Mouse (Mus musculus): Measurements from ENCODE around the gene Tshr. TPM values are rescaled to one million over a fixed set of nuclear protein-coding genes. Genes with fewer than 3 reads are reported as not detected.

Tshr gene
- polyA plus RNA-seq, 1 experiment from 2014 or later, result 0.50 TPM

- no peak overlapping the region for H3K4me3 ChIP-seq (replicated peaks; ENCODE audit: low read length)
- no peaks in the 10 kb centered on the region for H3K4me1 ChIP-seq (ENCODE audit: control insufficient read depth, insufficient read depth, low read length)
- no peak overlapping the region for H3K9ac ChIP-seq (ENCODE audit: low read length)
- no peaks in the 10 kb centered on the region for H3K36me3 ChIP-seq (ENCODE audit: control insufficient read depth, insufficient read depth, low read length)
- 61% methylated on average over 7 of the region's 7 CpGs for WGBS
- no peak for ATAC-seq (ENCODE audit: insufficient read depth, low FRiP score)
- no peak overlapping the region for H3K27ac ChIP-seq (ENCODE audit: low read length)
- H3K27me3 ChIP-seq (ENCODE audit: control insufficient read depth, insufficient read depth, low read length), result no peaks in the 10 kb centered on the region
- H3K9me3 ChIP-seq (replicated peaks; ENCODE audit: control insufficient read depth, low read length), result no peaks in the 10 kb centered on the region
- H3K4me2 ChIP-seq (ENCODE audit: low read depth, low read length), result no peak overlapping the region
Measured at GRCm38 (mm10) chr12:91412461-91413182, 28.3 kb downstream of the Tshr start.

GRCm38 (mm10) chr12:91415112-91415511 is 30.7 kb downstream of the Tshr start:
- Histone ChIP-seq H3K4me1 (ENCODE audit: control insufficient read depth, insufficient read depth, low read length) (no peaks in the 10 kb centered on the region), H3K27ac (ENCODE audit: low read length) (no peak overlapping the region), H3K9me3 (replicated peaks; ENCODE audit: control insufficient read depth, low read length) (no peaks in the 10 kb centered on the region), H3K27me3 (ENCODE audit: control insufficient read depth, insufficient read depth, low read length) (no peaks in the 10 kb centered on the region), H3K9ac (ENCODE audit: low read length) (no peak overlapping the region), H3K36me3 (ENCODE audit: control insufficient read depth, insufficient read depth, low read length) (no peaks in the 10 kb centered on the region), H3K4me3 (replicated peaks; ENCODE audit: low read length) (no peak overlapping the region), H3K4me2 (ENCODE audit: low read depth, low read length) (no peak overlapping the region)
- ATAC-seq (ENCODE audit: insufficient read depth, low FRiP score), result no peak
- WGBS, result 61% methylated on average over 6 of the region's 6 CpGs

- ATAC-seq (ENCODE audit: insufficient read depth, low FRiP score), result no peak
- no peak overlapping the region for H3K9ac ChIP-seq (ENCODE audit: low read length)
Measured at GRCm38 (mm10) chr12:91416828-91417227, 32.5 kb downstream of the Tshr start.

GRCm38 (mm10) chr12:91418791-91419190 is 34.4 kb downstream of the Tshr start:
- H3K27me3 ChIP-seq (ENCODE audit: control insufficient read depth, insufficient read depth, low read length), result no peaks in the 10 kb centered on the region
- ATAC-seq (ENCODE audit: insufficient read depth, low FRiP score), result no peak
- WGBS, result 44% methylated on average over 7 of the region's 7 CpGs

More at GRCm38 (mm10) chr12:91416828-91417227, 32.5 kb downstream of the Tshr start:
- H3K36me3 ChIP-seq (ENCODE audit: control insufficient read depth, insufficient read depth, low read length), result no peaks in the 10 kb centered on the region
- H3K27me3 ChIP-seq (ENCODE audit: control insufficient read depth, insufficient read depth, low read length), result no peaks in the 10 kb centered on the region
- no peak overlapping the region for H3K4me2 ChIP-seq (ENCODE audit: low read depth, low read length)
- no peaks in the 10 kb centered on the region for H3K4me1 ChIP-seq (ENCODE audit: control insufficient read depth, insufficient read depth, low read length)
- no peak overlapping the region for H3K27ac ChIP-seq (ENCODE audit: low read length)
- WGBS, result 91% methylated on average over 7 of the region's 7 CpGs
- no peak overlapping the region for H3K4me3 ChIP-seq (replicated peaks; ENCODE audit: low read length)
- no peaks in the 10 kb centered on the region for H3K9me3 ChIP-seq (replicated peaks; ENCODE audit: control insufficient read depth, low read length)

GRCm38 (mm10) chr12:91421272-91421671 is 36.9 kb downstream of the Tshr start:
- no peaks in the 10 kb centered on the region for H3K27me3 ChIP-seq (ENCODE audit: control insufficient read depth, insufficient read depth, low read length)
- H3K27ac ChIP-seq (ENCODE audit: low read length), result no peak overlapping the region
- WGBS, result 38% methylated on average over 9 of the region's 9 CpGs
- no peak for ATAC-seq (ENCODE audit: insufficient read depth, low FRiP score)
- H3K4me2 ChIP-seq (ENCODE audit: low read depth, low read length), result no peak overlapping the region
- no peaks in the 10 kb centered on the region for H3K4me1 ChIP-seq (ENCODE audit: control insufficient read depth, insufficient read depth, low read length)
- H3K9ac ChIP-seq (ENCODE audit: low read length), result no peak overlapping the region
- H3K36me3 ChIP-seq (ENCODE audit: control insufficient read depth, insufficient read depth, low read length), result no peaks in the 10 kb centered on the region
- H3K4me3 ChIP-seq (replicated peaks; ENCODE audit: low read length), result no peak overlapping the region
- H3K9me3 ChIP-seq (replicated peaks; ENCODE audit: control insufficient read depth, low read length), result no peaks in the 10 kb centered on the region

More at GRCm38 (mm10) chr12:91418791-91419190, 34.4 kb downstream of the Tshr start:
- Histone ChIP-seq H3K4me3 (replicated peaks; ENCODE audit: low read length) (no peak overlapping the region), H3K4me1 (ENCODE audit: control insufficient read depth, insufficient read depth, low read length) (no peaks in the 10 kb centered on the region), H3K4me2 (ENCODE audit: low read depth, low read length) (no peak overlapping the region), H3K9ac (ENCODE audit: low read length) (no peak overlapping the region), H3K36me3 (ENCODE audit: control insufficient read depth, insufficient read depth, low read length) (no peaks in the 10 kb centered on the region), H3K9me3 (replicated peaks; ENCODE audit: control insufficient read depth, low read length) (no peaks in the 10 kb centered on the region), H3K27ac (ENCODE audit: low read length) (no peak overlapping the region)

- Histone ChIP-seq H3K4me1 (ENCODE audit: control insufficient read depth, insufficient read depth, low read length) (no peaks in the 10 kb centered on the region), H3K27ac (ENCODE audit: low read length) (no peak overlapping the region; the same call in 1 of the 2 replicates), H3K4me3 (replicated peaks; ENCODE audit: low read length) (no peak overlapping the region), H3K9ac (ENCODE audit: low read length) (no peak overlapping the region), H3K27me3 (ENCODE audit: control insufficient read depth, insufficient read depth, low read length) (no peaks in the 10 kb centered on the region), H3K36me3 (ENCODE audit: control insufficient read depth, insufficient read depth, low read length) (no peaks in the 10 kb centered on the region), H3K9me3 (replicated peaks; ENCODE audit: control insufficient read depth, low read length) (no peaks in the 10 kb centered on the region), H3K4me2 (ENCODE audit: low read depth, low read length) (0 out of 2 replicates have a peak overlapping the region, but pooled peaks have one; percentile 22)
- WGBS, result 63% methylated on average over 11 of the region's 11 CpGs
- peak; percentile 72; the same call in 1 of the 2 replicates for ATAC-seq (ENCODE audit: insufficient read depth, low FRiP score)
Measured at GRCm38 (mm10) chr12:91423125-91423820, 38.9 kb downstream of the Tshr start.

- no peak for ATAC-seq (ENCODE audit: insufficient read depth, low FRiP score)
- no peak overlapping the region for H3K4me2 ChIP-seq (ENCODE audit: low read depth, low read length)
- no peaks in the 10 kb centered on the region for H3K4me1 ChIP-seq (ENCODE audit: control insufficient read depth, insufficient read depth, low read length)
- no peak overlapping the region for H3K9ac ChIP-seq (ENCODE audit: low read length)
- no peaks in the 10 kb centered on the region for H3K27me3 ChIP-seq (ENCODE audit: control insufficient read depth, insufficient read depth, low read length)
- WGBS, result 33% methylated on average over 4 of the region's 4 CpGs
- no peak overlapping the region for H3K27ac ChIP-seq (ENCODE audit: low read length)
- H3K9me3 ChIP-seq (replicated peaks; ENCODE audit: control insufficient read depth, low read length), result no peaks in the 10 kb centered on the region
- H3K36me3 ChIP-seq (ENCODE audit: control insufficient read depth, insufficient read depth, low read length), result no peaks in the 10 kb centered on the region
- no peak overlapping the region for H3K4me3 ChIP-seq (replicated peaks; ENCODE audit: low read length)
Measured at GRCm38 (mm10) chr12:91426499-91426898, 42.1 kb downstream of the Tshr start.

- Histone ChIP-seq H3K4me1 (ENCODE audit: control insufficient read depth, insufficient read depth, low read length) (no peaks in the 10 kb centered on the region), H3K9me3 (replicated peaks; ENCODE audit: control insufficient read depth, low read length) (no peaks in the 10 kb centered on the region), H3K36me3 (ENCODE audit: control insufficient read depth, insufficient read depth, low read length) (no peaks in the 10 kb centered on the region), H3K9ac (ENCODE audit: low read length) (no peak overlapping the region), H3K4me3 (replicated peaks; ENCODE audit: low read length) (no peak overlapping the region), H3K4me2 (ENCODE audit: low read depth, low read length) (no peak overlapping the region), H3K27me3 (ENCODE audit: control insufficient read depth, insufficient read depth, low read length) (no peaks in the 10 kb centered on the region), H3K27ac (ENCODE audit: low read length) (no peak overlapping the region)
- ATAC-seq (ENCODE audit: insufficient read depth, low FRiP score), result no peak
- WGBS, result 46% methylated on average over 2 of the region's 2 CpGs
Measured at GRCm38 (mm10) chr12:91427129-91427528, 42.8 kb downstream of the Tshr start.

GRCm38 (mm10) chr12:91482195-91482733 is 97.9 kb downstream of the Tshr start:
- Histone ChIP-seq H3K4me2 (ENCODE audit: low read depth, low read length) (no peak overlapping the region), H3K36me3 (ENCODE audit: control insufficient read depth, insufficient read depth, low read length) (no peaks in the 10 kb centered on the region), H3K27me3 (ENCODE audit: control insufficient read depth, insufficient read depth, low read length) (no peaks in the 10 kb centered on the region), H3K4me1 (ENCODE audit: control insufficient read depth, insufficient read depth, low read length) (no peaks in the 10 kb centered on the region), H3K27ac (ENCODE audit: low read length) (no peak overlapping the region), H3K9ac (ENCODE audit: low read length) (no peak overlapping the region), H3K9me3 (replicated peaks; ENCODE audit: control insufficient read depth, low read length) (no peaks in the 10 kb centered on the region), H3K4me3 (replicated peaks; ENCODE audit: low read length) (no peak overlapping the region)
- ATAC-seq (ENCODE audit: insufficient read depth, low FRiP score), result no peak
- WGBS, result 88% methylated on average over 13 of the region's 13 CpGs

Measured in stomach, embryonic 16.5 days (tissue).